Mouse (Mus musculus): Measurements from ENCODE around the gene Gm49661.

The Gm49661 gene

GRCm38 (mm10) chr8:84967532-84968304 is 1.5 kb downstream of the Gm49661 start:
- DNase-seq (ENCODE audit: low spot score), result no peak

DNA sequence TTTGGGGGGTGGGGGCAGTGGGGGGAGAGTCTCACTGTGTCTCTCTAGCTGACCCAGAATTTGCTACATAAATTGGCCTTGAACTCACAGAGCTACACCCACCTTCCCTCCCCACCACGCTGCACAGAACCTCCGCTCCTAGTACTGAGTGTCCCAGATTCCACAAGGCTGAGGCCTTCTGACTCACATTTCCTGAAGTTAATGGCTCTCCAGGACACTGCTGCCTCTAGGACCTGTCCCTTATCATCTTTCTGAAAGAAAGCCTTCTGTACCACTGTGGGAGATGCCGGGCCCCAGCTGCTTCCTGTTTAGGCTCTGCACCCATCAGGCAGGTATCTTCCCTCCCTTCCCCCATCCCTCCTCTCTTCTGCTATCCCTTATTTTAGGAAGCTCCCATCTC is 2.6 kb downstream of the Gm49661 start:
- DNase-seq (ENCODE audit: low spot score), result no peak

- peak; percentile 78 for DNase-seq (ENCODE audit: low spot score)
These were observed 3.4 kb downstream of the Gm49661 start for GRCm38 (mm10) chr8:84965731-84966291.

DNA sequence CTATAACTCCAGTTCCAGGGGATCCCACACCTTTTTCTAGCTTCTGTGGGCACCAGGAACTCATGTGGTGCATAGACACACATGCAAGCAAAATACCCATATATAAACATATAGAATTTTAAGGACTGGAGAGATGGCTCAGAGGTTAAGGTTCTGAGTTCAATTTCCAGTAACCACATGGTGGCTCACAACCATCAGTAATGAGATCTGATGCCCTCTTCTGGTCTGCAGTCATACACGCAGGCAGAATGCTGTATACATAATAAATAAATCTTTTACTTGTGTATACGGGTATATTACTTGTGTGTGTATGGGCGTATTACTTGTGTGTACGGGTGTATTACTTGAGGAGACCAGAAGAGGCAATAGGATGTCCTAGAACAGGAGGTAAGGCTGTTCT is 5.3 kb downstream of the Gm49661 start:
- DNase-seq (ENCODE audit: low spot score), result no peak

DNA sequence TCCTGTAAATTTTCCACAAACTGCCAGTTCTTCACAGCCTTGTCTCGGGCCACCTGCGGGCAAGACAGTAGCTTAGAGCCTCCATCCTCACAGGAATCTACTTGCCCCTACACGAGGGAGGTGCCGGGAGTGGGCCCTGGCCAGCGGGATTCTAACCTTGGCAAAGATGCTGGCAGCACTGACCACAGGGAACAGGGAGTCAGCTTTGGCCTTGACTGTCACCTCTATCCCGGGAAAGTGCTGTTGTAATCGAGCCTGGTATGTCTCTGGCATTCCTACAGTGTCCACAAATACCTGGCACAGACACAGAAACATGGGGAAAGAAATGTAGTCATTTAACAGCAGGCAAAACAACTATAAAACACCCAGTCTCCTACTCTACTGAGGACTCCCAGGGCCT is 9.4 kb downstream of the Gm49661 start:
- no peak for DNase-seq (ENCODE audit: low spot score)

- peak; percentile 65 for DNase-seq (ENCODE audit: low spot score)
These were observed 12.5 kb downstream of the Gm49661 start for GRCm38 (mm10) chr8:84956768-84957167.

DNA sequence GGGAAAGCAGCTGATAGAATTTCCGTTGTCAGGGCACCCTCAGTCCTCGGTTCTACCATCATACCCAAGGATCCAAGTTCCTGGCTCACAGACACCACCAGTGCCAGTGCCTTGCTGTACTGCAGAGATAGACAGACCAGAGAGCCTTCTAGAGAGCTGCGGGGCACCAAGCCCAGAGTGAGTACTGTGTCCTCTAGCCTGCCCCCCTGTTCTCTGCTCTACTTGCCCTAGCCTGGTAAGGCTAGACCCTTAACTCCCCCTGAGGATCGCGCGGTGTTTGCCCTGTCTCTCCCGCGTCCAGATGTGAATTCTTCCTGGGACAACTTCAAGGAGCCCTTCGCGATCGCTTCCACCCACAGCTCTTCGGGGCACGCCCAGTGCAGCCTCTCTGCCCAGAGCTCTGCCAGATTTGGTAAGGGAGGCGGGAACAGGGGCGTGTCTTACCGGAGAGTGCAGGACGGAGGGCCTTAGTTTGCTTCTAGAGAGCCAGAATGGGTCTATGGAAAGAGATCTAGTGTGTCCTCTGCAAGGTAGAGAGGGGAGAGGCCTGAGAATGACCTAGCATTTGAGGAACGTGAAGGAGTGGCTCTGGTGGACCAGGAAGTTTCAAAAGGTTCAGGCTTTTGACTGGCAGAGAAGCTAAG is 16.5 kb downstream of the Gm49661 start:
- DNase-seq (ENCODE audit: low spot score), result peak; percentile 38

DNA sequence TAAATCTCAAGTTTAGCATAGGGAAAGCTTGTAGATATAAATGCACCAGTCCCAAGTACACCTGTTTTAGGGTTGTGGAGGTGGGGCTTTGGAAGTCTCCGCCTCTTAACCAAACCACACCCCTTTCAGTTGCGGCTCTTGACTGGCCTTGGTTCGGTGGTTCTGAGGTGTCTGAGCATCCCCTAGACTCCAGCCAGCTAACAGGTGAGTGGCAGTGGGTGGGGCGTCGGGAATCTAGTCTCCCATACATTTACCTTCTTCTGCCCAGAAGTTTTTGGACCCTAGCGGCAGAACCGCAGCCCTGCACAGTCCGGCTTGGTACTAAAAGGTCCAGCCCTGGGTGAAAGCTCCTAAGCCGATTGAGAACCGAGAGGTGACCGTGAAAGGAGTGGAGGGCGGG is 19.5 kb downstream of the Gm49661 start:
- no peak for DNase-seq (ENCODE audit: low spot score)

DNA sequence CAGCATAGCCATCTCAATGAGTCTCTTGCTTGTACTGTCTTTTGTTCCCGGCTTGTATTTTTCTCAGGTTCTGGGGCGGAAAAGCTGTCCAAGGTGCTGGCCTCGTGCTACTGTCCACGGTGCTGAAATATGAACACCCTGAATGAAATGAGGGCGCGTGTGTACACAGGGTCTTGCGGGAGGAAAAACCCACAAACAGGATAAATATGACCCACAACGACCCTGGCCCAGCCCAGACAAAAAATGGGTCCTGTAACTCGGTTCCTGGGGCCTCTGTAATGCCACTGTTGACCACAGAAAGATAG is 22.0 kb downstream of the Gm49661 start:
- DNase-seq (ENCODE audit: low spot score), result peak; percentile 51

GRCm38 (mm10) chr8:84946528-84947240 is 22.5 kb downstream of the Gm49661 start, which contains the start of gene Rtbdn:
TSS of gene Rtbdn (plus strand) at chr8:84946991.
- no peak for DNase-seq (ENCODE audit: low spot score)

- DNase-seq (ENCODE audit: low spot score), result no peak
These were observed 23.4 kb downstream of the Gm49661 start for GRCm38 (mm10) chr8:84945633-84946527.

GRCm38 (mm10) chr8:84945235-84945632 is 24.0 kb downstream of the Gm49661 start:
- DNase-seq (ENCODE audit: low spot score), result no peak

- DNase-seq (ENCODE audit: low spot score), result no peak
These were observed 24.6 kb downstream of the Gm49661 start for GRCm38 (mm10) chr8:84944478-84945160.

DNA sequence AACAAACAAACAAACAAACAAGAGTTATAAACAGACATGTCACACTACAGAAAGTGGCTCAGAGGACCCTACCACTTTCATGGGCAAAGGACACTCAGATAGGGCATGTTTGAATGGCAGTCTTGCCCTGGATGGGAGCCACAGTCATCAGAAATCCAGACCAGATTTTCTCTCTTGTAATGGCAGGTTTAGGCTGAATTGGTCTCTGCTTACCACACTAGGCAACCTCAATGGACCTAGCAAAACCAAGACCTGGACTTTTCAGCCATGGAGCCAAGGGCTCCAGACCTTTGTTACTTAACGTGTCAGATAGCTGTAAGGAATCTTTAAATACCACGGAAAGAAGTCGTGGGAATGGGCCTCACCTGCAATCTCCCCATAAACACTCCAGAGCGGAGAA is 25.5 kb downstream of the Gm49661 start:
- DNase-seq (ENCODE audit: low spot score), result no peak

GRCm38 (mm10) chr8:84937620-84938485 is 31.4 kb downstream of the Gm49661 start:
- no peak for DNase-seq (ENCODE audit: low spot score)

DNA sequence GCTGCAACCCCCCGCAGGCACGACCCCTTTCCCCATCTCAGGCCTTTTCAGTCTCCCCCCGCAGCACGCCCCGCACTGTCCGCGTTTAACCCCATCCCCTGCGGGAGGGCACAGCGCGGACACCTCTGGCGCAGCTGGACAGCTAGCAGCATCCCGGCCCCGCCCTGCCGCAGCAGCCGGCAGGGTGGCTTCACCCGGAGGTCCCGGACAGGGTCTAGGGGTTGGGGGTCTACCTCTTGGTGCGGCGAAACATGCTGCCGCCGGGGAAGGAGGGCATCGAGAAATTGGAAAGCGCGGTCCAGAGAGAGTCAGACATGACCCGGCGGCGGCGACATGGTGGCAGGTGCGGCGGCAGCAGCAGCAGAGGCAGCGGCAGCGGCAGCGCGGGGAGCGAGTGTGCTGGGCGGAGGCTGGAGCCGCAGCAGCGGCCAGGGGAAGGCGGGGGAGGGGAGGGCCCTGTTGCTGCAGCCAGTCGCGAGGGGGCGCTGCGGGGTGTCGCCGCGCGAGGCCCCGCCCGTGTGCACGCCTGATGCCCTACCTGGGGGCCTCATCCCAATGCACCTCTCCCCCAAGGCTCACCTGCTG is 32.2 kb downstream of the Gm49661 start, which contains the start of gene Mast1:
Gene Mast1 (minus strand): TSS at position 398 of the 585 bp plus-strand sequence.
- peak; percentile 52 for DNase-seq (ENCODE audit: low spot score)

GRCm38 (mm10) chr8:84936041-84936961 is 32.9 kb downstream of the Gm49661 start:
- DNase-seq (ENCODE audit: low spot score), result no peak

- DNase-seq (ENCODE audit: low spot score), result no peak
These were observed 33.7 kb downstream of the Gm49661 start for GRCm38 (mm10) chr8:84935489-84935888.

GRCm38 (mm10) chr8:84934860-84935259 is 34.4 kb downstream of the Gm49661 start:
- no peak for DNase-seq (ENCODE audit: low spot score)

Measured in urinary bladder, postnatal 25 days (tissue).